Mouse (Mus musculus) v-Abl transformed pro-B cells (cell line): Measurements from ENCODE around the gene Plcd3.

Experiments used
- in situ Hi-C, 2 experiments: fragments of 400-800 bp; cut with MboI; formaldehyde crosslinking; loops; one replicate each; pipeline ENCODE4 v1.15.1; 2025; ENCODE audit not compliant: unreplicated experiment in 2 of 2

Plcd3 gene

DNA sequence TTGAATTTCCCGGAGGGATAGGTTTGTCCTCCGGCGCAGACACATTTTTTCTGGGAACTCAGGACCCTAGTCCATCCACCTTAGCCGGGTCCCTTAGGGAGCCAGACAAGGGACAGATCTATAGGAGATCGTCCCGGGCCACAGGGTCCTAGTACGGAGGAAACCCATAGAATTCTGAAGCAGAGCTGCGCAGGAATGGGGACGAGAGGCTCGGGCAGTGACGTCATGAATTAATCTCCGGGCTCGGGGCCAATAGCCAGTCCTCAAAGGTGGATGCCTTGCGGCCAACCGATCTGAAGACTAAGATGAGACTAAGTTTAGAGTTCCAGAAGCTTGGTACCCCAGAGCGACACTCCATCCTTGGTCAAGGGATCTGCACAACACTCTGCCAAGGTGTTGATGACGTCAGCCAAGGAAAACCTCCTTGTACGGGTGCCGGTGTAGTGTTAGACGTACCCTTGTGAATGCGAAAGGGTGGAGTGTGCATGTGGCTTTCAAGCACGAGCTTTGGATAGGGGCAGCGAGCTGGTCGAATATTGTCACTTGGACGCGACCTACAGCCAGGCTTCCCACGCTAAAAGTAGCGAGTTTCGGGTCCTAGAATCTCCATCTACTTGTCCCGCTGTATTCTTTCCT is 526 bp upstream of the Plcd3 start:
- in situ Hi-C loops, result loop anchor here (5.0 to 25.0 kb wide), 6 partner anchors 55 to 585 kb away; partner anchors contain the start of gene Gosr2 (in 1 of the 2)

DNA sequence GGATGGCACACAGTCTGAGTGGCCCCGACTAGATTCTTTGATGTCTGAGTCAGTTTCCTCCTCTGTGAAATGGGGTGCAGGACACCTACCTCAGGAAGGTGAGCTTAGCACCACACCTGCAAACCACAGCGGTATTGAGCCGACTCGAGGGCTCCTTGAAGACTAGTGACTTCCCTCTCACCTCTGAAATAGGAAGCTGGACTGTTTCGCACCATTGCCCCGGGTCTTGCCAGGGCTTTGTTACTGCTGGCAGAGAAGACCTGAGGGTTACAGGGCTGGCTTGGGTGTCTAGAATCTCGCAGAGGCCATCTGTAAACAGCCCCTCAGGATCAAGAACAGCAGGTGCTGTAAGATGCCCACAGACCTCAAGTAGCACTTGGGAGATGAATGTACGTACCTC is 1.1 kb downstream of the Plcd3 start:
- in situ Hi-C loops, result loop anchor here (5.0 to 25.0 kb wide), 6 partner anchors 57 to 587 kb away; partner anchors contain the start of gene Gosr2 (in 1 of the 2)

DNA sequence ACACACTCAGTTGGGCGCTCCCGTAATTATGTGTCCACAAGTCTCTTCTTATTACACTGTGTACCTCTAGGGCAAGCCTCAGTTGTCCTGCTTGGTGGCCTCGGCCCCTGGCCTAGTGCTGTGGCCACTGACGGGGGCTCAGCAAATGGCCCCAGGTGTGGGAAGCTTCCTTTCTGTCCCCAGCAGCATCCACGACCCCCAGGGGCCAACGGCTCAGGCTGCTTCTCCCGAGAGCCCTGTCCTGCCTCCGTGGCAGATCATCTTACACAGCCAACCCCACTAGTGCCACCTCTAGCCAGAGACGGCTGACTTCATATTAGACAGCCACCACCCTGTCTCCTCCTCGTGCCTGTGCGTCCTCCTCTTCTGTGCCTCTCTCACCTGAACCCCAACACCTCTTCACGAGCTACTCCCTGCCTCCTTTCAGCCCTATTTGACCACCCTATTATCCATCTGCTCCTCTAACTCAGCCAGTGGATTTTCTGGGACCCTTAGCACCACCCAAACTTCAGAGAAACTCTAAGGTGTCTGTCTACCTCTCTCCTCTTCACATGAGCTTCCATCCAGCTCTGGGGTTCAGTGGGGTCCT is 2.0 kb downstream of the Plcd3 start:
- in situ Hi-C loops, result no loop called here

DNA sequence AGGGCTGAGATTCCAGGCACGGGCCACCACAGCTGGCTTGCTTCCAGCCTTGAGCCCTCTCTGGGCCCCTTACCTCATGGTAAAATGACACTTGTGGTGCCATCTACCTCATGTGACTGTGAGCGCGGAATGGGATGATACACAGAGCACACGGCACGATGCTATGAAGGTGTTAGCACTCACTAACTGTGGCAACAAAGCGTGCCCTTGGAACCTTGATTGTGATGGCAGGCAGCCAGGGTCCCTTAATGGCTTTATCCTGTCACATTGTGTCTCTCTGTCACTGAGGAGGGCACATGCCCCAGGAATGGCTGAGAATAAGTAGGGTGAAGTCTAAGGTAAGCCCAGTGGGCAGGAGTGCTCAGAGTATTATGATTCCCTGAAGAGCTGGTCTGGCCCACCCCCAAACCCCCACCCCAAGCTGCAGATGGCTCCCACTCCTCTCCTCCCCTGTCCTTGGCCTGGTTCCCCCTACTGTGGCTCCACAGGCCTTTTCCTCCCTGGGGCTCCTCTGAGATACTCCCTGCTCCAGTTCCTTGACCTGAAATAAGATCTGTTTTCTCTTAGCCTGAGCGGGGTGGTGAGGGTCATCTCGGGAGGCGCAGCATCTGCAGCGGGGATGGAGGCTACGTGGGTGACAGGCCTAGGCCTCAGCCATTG is 2.8 kb downstream of the Plcd3 start:
- in situ Hi-C loops, result no loop called here

DNA sequence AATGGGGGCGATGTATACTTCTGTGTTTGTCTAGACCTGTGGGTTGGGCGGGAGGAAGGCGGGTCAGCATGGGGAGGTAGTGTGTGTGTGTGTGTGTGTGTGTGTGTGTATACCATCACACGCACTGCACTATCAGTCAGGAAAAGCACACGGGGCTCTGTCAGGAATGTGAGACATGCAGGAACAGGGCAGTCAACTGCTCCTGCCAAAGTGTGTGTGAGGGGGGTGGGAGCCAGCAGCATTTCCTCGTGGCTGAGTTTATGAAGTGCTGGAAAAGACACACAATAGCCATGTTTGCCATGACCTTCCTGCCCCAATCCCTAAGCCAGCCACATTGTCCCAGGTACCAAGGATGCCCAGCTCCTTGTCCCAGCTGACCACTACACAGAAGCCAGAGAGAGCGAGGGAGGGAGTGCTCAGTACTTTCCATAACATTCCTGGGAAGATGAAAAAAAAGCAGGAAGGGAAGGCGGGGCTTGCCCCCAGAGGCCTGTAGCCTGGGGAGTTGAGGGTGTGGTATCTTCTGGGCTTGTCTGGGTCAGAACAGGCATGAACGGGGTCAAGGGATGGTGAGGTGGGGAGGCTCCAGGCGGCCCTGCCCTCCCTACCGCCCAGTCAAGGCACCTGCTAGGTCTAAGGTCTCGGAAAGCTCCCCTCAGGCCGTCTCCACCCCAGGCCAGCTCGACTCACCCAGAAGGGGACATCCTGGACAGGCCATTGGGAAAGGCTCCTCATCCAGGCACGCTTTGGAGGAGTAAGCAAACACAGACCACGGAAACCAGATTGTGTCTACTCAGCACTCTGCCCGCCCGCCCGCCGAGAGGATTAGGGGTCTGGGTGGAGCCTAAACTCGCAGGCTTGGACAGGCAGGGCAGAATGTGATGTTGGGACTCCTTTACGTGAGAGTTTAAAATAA is 4.2 kb downstream of the Plcd3 start:
- in situ Hi-C loops, result no loop called here

DNA sequence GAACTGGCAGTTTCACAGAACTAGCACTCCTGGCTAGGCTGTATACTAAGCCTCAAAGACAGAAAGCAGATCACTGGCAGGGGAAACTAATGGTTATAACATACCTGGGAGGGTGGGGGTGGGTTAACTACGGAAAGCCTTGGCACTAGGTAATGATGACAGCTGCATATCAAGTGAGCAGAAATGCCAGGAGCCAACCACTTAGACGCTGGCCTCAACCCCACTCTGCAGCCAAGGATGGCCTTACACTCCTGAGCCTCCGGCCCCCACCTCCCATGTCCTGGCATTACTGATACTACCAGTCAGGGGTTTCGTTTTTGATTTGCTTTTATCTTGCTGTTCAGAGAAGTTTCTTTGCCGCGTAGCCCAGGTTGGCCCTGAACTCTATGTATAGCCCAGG is 5.7 kb downstream of the Plcd3 start:
- in situ Hi-C loops, result no loop called here

DNA sequence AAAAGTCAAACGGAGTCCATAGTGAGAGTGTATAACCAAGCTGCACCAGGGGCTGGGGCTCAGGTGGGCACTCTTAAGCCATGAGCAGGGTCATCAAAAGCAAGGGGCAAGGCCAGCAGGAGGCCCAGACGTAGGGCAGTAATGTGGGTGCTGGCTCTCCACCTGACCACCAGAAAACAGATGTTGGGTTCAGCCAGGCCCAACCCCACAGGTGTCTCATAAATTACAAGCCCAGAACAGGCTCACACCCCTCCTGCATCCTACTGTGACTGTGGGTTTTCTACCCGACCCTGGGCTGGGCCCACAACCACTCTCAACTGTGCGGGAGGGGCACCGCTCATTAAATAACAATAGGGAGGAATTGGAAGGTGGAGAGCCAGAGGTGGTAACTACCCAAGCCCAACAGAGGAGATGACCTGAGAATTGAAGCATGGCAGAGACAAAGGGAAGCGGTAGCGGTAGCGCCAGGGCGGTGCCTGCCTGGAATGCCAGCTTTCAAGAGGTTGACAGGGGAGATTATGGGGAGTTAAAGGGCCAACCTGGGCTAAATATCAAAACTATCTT is 6.3 kb downstream of the Plcd3 start:
- in situ Hi-C loops, result no loop called here

DNA sequence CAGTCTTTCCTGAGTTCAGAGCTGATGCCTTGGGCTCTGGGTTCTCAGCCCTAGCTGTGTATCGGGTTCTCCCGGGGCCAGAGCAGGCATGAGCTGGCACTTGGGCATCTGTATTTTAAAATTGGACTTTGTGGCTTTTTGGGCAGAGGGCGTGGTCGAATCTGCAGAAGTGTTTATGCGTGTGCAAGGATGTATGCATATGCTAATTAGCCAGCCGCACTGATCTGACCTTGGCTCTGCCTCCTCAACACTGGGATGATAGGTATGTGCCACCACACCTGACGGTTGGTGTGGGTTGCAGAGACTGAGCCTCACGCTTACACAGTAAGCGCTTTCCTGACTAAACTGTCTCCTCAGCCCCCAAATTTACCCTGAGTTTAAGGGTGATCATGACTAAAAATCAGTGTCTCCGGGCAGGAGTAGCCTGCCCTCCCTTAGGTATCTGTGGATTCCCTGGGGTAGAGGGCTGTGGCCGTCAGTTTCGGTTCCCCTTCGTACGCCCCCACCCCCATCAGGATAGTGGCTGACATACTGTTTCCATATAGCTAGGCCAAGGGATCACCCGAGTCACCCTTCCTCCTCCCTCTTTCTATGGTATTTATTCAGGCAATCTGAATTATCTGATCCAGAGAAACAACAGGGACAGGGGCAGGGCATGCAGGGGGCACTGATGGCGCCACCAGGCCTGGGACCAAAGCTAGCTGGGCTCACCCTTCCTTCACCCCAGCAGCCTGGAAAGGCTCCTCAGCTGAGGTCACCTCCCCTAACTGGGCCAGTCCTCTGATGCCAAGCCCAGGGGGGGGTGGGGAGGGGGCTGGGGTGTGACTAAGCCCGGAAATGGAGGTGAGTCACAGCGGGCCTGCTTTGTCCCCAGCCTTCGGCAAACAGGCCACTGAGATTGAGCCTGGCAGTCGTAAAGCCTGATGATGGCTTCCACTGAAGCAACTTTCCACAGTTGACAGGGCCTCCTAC is 7.3 kb downstream of the Plcd3 start:
- in situ Hi-C loops, result no loop called here

DNA sequence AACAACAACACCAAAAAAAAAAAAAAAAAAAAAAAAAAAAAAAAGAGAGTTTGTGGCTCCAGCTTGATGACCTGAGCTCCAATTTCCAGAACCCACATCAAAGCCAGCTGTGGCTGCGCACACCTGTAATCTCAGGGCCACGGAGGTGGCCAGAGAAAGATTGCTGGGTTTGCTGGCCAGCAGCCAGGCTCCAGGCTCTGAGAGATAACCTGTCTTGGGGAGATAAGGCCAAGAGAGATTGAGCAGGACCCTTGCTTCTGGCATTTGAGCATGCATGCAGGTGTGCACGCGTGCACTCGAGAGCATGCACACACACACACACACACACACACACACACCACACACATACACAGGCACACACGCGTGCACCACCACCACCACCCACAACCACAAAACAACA is 8.2 kb downstream of the Plcd3 start:
- in situ Hi-C loops, result no loop called here

DNA sequence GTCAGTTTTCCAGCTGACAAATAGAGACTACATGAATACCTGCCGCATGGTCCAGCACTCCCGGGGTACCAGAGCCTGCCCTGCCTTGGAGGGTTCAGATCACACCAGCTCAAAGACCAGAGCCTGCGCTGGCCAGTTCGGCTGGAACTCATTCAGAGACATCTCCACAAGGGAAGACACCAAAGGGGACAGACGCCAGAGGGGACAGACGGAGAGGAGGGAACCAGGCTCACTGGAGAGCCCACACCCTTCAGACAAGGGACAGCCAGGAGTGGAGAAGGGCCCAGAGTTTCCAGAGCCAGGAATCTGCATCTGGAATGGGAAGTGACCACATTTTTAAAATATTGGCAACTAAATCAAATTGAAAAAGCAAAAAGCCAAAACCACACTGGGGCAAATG is 19.8 kb downstream of the Plcd3 start:
- in situ Hi-C loops, result no loop called here

DNA sequence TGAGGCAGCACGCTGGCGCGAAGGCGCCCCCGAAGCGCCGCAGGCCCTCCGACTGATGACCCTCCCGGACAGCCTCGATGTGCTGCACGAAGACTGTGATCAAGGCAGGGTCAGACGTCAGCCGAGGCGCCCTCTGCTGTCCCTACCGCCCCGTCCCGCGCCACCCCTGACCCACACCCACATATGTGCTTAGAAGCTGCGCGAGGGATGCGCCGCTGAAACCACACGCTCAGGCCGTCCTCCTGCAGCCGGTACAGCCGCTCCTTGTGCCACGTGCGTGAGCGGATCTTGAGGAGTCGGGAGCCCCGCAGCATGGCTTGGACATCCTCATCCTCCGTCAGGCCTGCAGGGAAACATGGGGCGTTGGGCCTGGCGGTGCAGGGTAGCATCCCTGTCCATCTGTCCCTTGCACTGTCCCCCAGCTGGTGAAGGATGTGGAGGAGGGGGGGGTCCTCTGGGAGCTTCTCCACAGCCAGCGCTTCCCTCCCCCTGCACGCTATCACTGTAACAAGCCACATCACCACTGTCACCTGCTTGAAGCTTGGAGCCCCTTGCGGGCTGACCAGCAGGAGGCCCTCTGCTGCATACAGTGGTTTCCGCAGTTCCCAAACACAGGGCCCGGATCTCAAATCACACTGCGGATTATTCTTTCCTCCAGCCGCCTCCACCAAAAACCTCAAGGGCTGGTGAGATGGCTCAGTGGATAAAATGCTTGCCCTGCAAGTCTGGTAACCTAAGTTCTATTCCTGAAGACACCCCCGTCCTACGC is 21.0 kb downstream of the Plcd3 start:
- in situ Hi-C loops, result no loop called here

DNA sequence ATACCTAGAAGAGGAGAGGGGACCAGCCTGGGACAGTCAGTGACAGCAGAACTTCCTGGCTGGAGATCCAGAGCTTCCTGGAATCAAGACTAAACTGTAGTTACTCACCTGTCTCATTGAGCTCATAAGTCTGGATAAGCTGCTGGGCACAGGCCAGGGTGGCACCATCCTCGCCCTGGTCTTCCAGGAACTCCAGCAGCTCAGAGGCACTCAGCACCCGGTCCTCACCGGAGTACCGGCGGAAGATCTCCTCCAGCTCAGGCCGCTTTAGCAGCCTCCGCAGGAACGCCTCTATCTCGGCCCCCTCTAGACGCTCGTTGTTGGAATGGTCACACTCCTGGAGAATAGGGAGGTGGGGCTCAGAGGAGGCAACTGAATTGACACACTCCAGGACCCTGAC is 23.3 kb downstream of the Plcd3 start:
- in situ Hi-C loops, result no loop called here

DNA sequence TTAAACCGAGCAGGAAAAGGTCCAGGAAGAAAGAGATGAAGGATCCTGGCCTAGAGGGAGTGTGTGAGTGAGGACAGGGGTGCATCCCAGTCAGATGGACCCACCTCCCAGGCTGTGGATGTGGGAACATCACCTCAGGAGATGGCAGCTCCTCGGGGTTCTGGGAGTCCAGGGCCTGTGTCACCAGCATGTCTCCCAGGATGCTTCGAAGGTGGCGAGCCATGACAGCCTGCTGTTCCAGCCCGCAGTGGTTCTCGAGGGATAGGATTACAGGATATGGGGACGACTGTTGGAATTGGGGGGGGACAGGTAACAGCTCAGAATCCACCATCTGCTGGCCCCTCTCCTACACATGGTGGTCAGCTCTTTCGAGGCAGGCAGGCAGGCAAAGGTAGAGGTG is 24.9 kb downstream of the Plcd3 start:
- in situ Hi-C loops, result no loop called here

DNA sequence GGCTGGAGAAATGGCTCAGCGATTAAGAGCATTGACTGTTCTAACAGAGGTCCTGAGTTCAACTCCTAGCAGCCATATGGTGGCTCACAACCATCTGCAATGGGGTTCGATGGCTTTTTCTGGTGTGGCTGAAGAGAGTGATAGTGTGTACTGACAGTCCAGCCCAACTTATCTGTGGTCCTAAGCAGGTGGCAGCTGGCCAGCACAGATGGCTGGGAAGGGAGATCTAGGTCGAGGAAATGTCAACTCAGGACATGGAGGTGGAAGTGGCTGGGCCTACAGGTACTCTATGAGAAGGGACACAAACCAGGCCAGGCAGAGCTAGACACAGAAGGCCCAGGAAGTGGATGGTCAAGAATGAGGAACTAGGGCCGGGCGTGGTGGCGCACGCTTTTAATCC is 25.4 kb downstream of the Plcd3 start:
- in situ Hi-C loops, result no loop called here

DNA sequence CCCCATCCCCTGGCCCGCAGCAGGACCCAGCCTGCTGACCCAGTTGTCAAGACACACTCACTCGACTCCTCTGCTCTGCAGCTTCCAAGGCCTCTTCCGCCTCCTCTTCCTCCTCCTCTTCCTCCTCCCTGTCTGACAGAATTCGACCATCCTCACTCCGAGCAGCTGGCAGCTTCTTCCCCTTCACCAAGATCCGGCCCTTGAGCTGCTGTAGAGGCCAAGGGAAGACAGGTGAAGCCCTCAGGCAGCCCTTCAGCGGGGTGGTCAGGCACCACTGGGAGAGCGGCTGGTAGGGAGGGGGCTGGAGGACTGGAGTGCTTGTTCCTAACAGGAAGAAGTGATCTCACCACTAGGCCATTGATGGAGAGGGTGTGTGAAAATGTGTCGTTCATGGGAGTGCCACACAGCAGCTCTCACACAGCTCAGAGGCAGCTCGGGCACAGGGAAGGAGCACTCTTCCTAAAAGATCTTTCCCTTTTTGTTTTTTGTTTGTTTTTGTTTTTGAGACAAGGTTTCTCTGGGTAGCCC is 26.6 kb downstream of the Plcd3 start:
- in situ Hi-C loops, result loop anchor here in 1 of 2 experiments (25.0 kb wide), 1 partner anchor 587 kb away; no protein-coding TSS in a partner anchor

DNA sequence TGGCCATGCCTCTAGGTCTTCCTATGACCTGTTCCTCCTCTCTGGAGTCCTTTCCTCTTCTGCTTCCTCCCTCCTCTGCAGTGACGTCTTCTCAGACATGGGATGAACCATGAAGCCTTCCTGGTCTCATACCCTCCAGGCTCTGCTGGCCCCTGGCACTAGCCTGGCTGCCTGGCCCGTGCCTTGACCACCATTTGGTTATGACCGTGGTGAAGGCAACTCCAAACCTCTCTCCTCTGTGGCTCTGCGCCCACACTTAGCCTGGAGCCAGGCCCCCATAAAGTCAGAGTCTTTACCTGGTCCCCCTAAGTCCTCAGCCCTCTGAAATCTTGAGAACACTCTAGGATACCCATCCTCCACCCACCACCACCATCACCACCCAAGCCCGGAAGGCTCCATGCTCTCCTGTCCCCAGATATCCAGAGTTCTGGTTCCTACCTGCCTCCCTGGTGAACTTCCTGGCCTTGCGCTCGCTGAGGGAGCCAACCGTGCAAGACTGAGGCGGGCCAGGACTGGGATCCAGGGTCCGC is 27.3 kb downstream of the Plcd3 start:
- in situ Hi-C loops, result loop anchor here in 1 of 2 experiments (25.0 kb wide), 1 partner anchor 588 kb away; no protein-coding TSS in a partner anchor

DNA sequence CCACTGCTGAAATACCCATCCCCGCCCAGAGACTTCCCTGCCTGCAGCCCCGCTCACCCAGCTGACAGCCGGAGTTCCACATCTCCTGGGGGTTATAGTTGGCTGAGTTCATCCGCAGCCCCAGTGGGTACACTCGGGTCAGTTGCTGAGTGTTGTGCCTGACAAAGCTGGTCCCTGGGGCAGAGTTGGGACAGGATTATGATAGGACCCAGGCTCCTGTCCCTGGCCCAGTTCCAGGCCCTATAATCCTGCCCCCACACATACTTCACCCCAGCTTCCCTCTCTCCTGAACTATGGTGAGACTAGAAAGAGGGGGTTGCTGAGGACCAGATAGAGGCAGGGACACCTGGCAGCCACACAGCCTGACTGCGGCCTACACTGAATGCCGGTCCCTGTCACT is 27.8 kb downstream of the Plcd3 start:
- in situ Hi-C loops, result loop anchor here in 1 of 2 experiments (25.0 kb wide), 1 partner anchor 589 kb away; no protein-coding TSS in a partner anchor

DNA sequence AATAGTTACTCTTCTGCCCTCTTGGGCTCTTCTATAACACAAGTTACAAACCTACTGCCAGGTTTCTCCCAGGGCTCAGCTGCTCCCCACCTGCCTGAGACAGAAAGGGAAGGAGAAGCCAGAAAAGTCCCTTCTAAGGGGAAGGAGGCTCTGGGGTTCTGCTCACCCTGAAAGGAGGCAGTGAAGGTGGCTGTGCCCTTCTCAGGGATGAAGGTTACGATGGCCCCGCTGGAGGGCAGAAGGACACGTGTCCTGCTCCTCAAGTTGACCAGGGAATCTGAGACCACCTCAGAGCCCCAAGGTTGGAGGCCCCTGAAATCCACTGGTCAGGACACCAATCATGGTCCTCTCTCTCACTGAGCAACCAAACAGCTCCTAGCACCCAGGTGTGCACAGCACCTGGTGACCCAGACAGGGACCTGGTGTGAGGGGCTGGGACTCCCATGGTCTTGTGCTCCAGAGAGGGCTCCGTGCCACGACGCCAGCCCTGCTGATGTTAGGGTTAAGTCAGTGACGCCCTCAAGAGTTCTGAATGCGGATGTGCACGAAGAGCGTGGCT is 31.1 kb downstream of the Plcd3 start:
- in situ Hi-C loops, result loop anchor here in 1 of 2 experiments (25.0 kb wide), 1 partner anchor 592 kb away; no protein-coding TSS in a partner anchor
